Mouse (Mus musculus): ENCODE results near the gene Lgi4. TPM values are rescaled to one million over a fixed set of nuclear protein-coding genes. Genes with fewer than 3 reads are reported as not detected.

Lgi4 gene
- total and polyA plus RNA-seq, 3 experiments, result 0.05 TPM; not detected in 2

DNA sequence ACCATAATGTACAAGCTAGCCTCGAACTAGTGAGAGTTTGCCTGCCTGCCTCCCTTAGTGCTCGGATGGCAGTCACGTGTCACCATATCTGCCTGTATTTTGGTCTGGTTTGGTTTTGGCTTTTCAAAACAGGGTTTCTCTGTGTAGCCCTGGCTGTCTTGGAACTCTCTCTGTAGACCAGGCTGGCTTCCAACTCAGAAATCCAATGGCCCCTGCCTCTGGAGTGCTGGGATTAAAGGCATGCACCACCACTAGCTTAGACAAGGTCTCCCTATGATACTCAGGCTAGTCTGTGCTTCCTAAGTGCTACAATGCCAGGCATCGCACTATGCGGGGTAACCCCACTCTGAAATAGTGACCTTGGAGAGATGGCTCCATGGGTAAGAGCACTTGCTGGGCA lies 50.7 kb downstream of the Lgi4 start:
- no peaks in the 10 kb centered on the region for H3K27me3 ChIP-seq (ENCODE audit: insufficient read depth, low read length)
- no peaks in the 10 kb centered on the region for H3K4me1 ChIP-seq (ENCODE audit: insufficient read depth, low read depth, low read length)
- DNase-seq (ENCODE audit: low spot score) (no peak), ATAC-seq (ENCODE audit: extremely low read depth, insufficient number of reproducible peaks, low FRiP score, poor library complexity, severe bottlenecking) (no peak)
- H3K4me3 ChIP-seq (ENCODE audit: low read depth, low read length), result no peak overlapping the region
- peaks cover 45% of the 10 kb centered on the region for H3K9me3 ChIP-seq (replicated peaks)
- TF ChIP-seq CTCF (IDR thresholded peaks at IDR 0.05; ENCODE audit: low read depth, low read length) (no peak), TAL1 (conservative IDR thresholded peaks at IDR 0.05; ENCODE audit: low read depth, low read length) (no peak), GATA2 (IDR thresholded peaks at IDR 0.05; ENCODE audit: borderline replicate concordance, low read depth, low read length) (no peak), POLR2AphosphoS5 (IDR thresholded peaks at IDR 0.05; ENCODE audit: insufficient replicate concordance, low read depth, low read length) (no peak)
- H3K36me3 ChIP-seq (replicated peaks), result no peaks in the 10 kb centered on the region

DNA sequence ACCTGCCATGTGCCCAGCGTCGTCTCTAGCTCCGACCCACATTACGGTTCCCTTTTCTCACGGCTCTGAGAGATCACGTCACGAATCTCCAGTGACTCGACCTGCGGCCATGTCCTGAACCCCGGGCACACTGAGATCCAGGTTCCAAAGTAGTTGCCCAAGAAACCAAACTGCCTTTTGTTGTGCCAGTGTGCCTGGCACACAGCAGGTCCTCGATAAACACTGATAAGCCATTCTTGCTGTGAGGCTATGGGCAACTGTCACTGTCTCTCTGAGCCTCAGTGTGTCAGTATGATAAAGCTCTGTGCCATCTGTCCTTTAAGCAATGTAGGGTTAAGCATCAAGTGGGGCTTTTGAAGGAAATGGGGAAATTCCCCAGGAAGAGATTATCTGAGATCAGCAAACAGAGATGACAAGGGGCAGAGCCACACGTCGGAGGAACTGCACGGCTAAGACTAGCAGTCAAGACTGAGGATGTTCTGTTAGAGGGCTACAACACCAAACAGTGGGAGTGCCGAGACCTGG lies 51.8 kb downstream of the Lgi4 start:
- no peak for DNase-seq (ENCODE audit: low spot score)
- no peak for ATAC-seq (ENCODE audit: extremely low read depth, insufficient number of reproducible peaks, low FRiP score, poor library complexity, severe bottlenecking)
- Histone ChIP-seq H3K27me3 (ENCODE audit: insufficient read depth, low read length) (no peaks in the 10 kb centered on the region), H3K36me3 (replicated peaks) (no peaks in the 10 kb centered on the region), H3K9me3 (replicated peaks) (peaks cover 47% of the 10 kb centered on the region), H3K4me3 (ENCODE audit: low read depth, low read length) (no peak overlapping the region), H3K4me1 (ENCODE audit: insufficient read depth, low read depth, low read length) (no peaks in the 10 kb centered on the region)
- TF ChIP-seq TAL1 (conservative IDR thresholded peaks at IDR 0.05; ENCODE audit: low read depth, low read length) (no peak), GATA2 (IDR thresholded peaks at IDR 0.05; ENCODE audit: borderline replicate concordance, low read depth, low read length) (no peak)

GRCm38 (mm10) chr7:31112036-31112435 lies 52.9 kb downstream of the Lgi4 start:
- peaks cover 53% of the 10 kb centered on the region for H3K9me3 ChIP-seq (replicated peaks)

DNA sequence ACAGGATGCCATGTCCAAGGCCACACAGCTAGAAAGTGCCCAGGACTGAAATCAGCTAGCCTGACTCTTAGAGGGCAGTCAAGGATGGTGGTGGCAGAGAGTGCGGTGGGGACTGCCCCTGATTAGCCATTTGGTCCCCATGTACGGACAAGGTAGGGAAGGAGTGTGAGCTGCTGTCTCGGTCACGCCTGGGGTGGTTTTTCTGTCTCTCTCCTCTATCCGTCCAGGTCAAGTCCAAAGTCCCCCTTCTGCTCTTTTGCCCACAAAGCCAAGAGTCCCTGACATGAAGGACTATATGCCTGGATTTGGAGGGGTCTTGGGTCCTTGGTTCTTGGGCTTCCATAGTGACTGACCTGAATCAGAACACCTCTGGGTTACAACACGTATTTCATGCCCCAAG lies 54.7 kb downstream of the Lgi4 start:
- TF ChIP-seq GATA2 (IDR thresholded peaks at IDR 0.05; ENCODE audit: borderline replicate concordance, low read depth, low read length), result no peak
- no peak for TF ChIP-seq POLR2AphosphoS5 (IDR thresholded peaks at IDR 0.05; ENCODE audit: insufficient replicate concordance, low read depth, low read length)
- TF ChIP-seq CTCF (IDR thresholded peaks at IDR 0.05; ENCODE audit: low read depth, low read length), result no peak
- TF ChIP-seq TAL1 (conservative IDR thresholded peaks at IDR 0.05; ENCODE audit: low read depth, low read length), result no peak
- TF ChIP-seq GATA1 (IDR thresholded peaks at IDR 0.05; ENCODE audit: borderline replicate concordance, low read length), result no peak

More at GRCm38 (mm10) chr7:31112036-31112435, 52.9 kb downstream of the Lgi4 start:
- no peak for TF ChIP-seq CTCF (IDR thresholded peaks at IDR 0.05; ENCODE audit: low read depth, low read length)
- no peak for TF ChIP-seq TAL1 (conservative IDR thresholded peaks at IDR 0.05; ENCODE audit: low read depth, low read length)
- TF ChIP-seq GATA2 (IDR thresholded peaks at IDR 0.05; ENCODE audit: borderline replicate concordance, low read depth, low read length), result no peak
- no peak for TF ChIP-seq POLR2AphosphoS5 (IDR thresholded peaks at IDR 0.05; ENCODE audit: insufficient replicate concordance, low read depth, low read length)
- TF ChIP-seq GATA1 (IDR thresholded peaks at IDR 0.05; ENCODE audit: borderline replicate concordance, low read length), result no peak
- DNase-seq (ENCODE audit: low spot score), result no peak
- Histone ChIP-seq H3K4me1 (ENCODE audit: insufficient read depth, low read depth, low read length) (no peaks in the 10 kb centered on the region), H3K36me3 (replicated peaks) (no peaks in the 10 kb centered on the region), H3K4me3 (ENCODE audit: low read depth, low read length) (no peak overlapping the region), H3K27me3 (ENCODE audit: insufficient read depth, low read length) (no peaks in the 10 kb centered on the region)
- no peak for ATAC-seq (ENCODE audit: extremely low read depth, insufficient number of reproducible peaks, low FRiP score, poor library complexity, severe bottlenecking)

GRCm38 (mm10) chr7:31114646-31115045 lies 55.5 kb downstream of the Lgi4 start:
- H3K4me3 ChIP-seq (ENCODE audit: low read depth, low read length), result no peak overlapping the region
- no peak for ATAC-seq (ENCODE audit: extremely low read depth, insufficient number of reproducible peaks, low FRiP score, poor library complexity, severe bottlenecking)
- H3K36me3 ChIP-seq (replicated peaks), result no peaks in the 10 kb centered on the region
- peaks cover 60% of the 10 kb centered on the region for H3K9me3 ChIP-seq (replicated peaks)
- TF ChIP-seq GATA2 (IDR thresholded peaks at IDR 0.05; ENCODE audit: borderline replicate concordance, low read depth, low read length), result no peak
- no peak for TF ChIP-seq CTCF (IDR thresholded peaks at IDR 0.05; ENCODE audit: low read depth, low read length)
- no peak for TF ChIP-seq GATA1 (IDR thresholded peaks at IDR 0.05; ENCODE audit: borderline replicate concordance, low read length)
- TF ChIP-seq TAL1 (conservative IDR thresholded peaks at IDR 0.05; ENCODE audit: low read depth, low read length), result no peak
- no peak for TF ChIP-seq POLR2AphosphoS5 (IDR thresholded peaks at IDR 0.05; ENCODE audit: insufficient replicate concordance, low read depth, low read length)
- H3K4me1 ChIP-seq (ENCODE audit: insufficient read depth, low read depth, low read length), result no peaks in the 10 kb centered on the region
- no peaks in the 10 kb centered on the region; the same call in 1 of the 2 replicates for H3K27me3 ChIP-seq (ENCODE audit: insufficient read depth, low read length)
- no peak for DNase-seq (ENCODE audit: low spot score)

More for the DNA sequence above, 54.7 kb downstream of the Lgi4 start:
- DNase-seq (ENCODE audit: low spot score) (no peak), ATAC-seq (ENCODE audit: extremely low read depth, insufficient number of reproducible peaks, low FRiP score, poor library complexity, severe bottlenecking) (no peak)
- H3K4me3 ChIP-seq (ENCODE audit: low read depth, low read length), result no peak overlapping the region
- peaks cover 58% of the 10 kb centered on the region for H3K9me3 ChIP-seq (replicated peaks)
- H3K4me1 ChIP-seq (ENCODE audit: insufficient read depth, low read depth, low read length), result no peaks in the 10 kb centered on the region
- no peaks in the 10 kb centered on the region for H3K27me3 ChIP-seq (ENCODE audit: insufficient read depth, low read length)
- H3K36me3 ChIP-seq (replicated peaks), result no peaks in the 10 kb centered on the region

- Histone ChIP-seq H3K4me3 (ENCODE audit: low read depth, low read length) (no peak within 1 kb of the TSS), H3K27me3 (ENCODE audit: insufficient read depth, low read length) (no peaks in the 10 kb centered on the region; the same call in 1 of the 2 replicates), H3K36me3 (replicated peaks) (no peaks in the 10 kb centered on the region), H3K4me1 (ENCODE audit: insufficient read depth, low read depth, low read length) (no peaks in the 10 kb centered on the region), H3K9me3 (replicated peaks) (peaks cover 56% of the 10 kb centered on the region)
- ATAC-seq (ENCODE audit: extremely low read depth, insufficient number of reproducible peaks, low FRiP score, poor library complexity, severe bottlenecking), result no peak
- no peak for DNase-seq (ENCODE audit: low spot score)
- TF ChIP-seq TAL1 (conservative IDR thresholded peaks at IDR 0.05; ENCODE audit: low read depth, low read length), result no peak
- no peak for TF ChIP-seq POLR2AphosphoS5 (IDR thresholded peaks at IDR 0.05; ENCODE audit: insufficient replicate concordance, low read depth, low read length)
- no peak for TF ChIP-seq GATA1 (IDR thresholded peaks at IDR 0.05; ENCODE audit: borderline replicate concordance, low read length)
- no peak for TF ChIP-seq CTCF (IDR thresholded peaks at IDR 0.05; ENCODE audit: low read depth, low read length)
- TF ChIP-seq GATA2 (IDR thresholded peaks at IDR 0.05; ENCODE audit: borderline replicate concordance, low read depth, low read length), result no peak
These were observed 56.0 kb downstream of the Lgi4 start, which contains the start of gene Hpn for GRCm38 (mm10) chr7:31115182-31115581. Gene Hpn (minus strand): TSS chr7:31115290.
